Mouse (Mus musculus) testis, adult 2 months (tissue): ENCODE results near the gene Frat1.

ENCODE experiments used
- CTCF ChIP-seq: fragments of 200-500 bp; IDR thresholded peaks from 2 replicates; pipeline ENCODE4 v1.5.1; 2012; ENCODE audit warnings: low read depth, mild to moderate bottlenecking, inconsistent platforms, low read length, moderate library complexity; ENCODE audit not compliant: control insufficient read depth, insufficient read depth, insufficient replicate concordance
- POLR2A ChIP-seq: fragments of 200-500 bp; IDR thresholded peaks from 2 replicates; pipeline ENCODE4 v1.6.1; 2012; ENCODE audit warnings: low read depth, mild to moderate bottlenecking, inconsistent platforms, low read length, moderate library complexity; ENCODE audit not compliant: control insufficient read depth

DNA sequence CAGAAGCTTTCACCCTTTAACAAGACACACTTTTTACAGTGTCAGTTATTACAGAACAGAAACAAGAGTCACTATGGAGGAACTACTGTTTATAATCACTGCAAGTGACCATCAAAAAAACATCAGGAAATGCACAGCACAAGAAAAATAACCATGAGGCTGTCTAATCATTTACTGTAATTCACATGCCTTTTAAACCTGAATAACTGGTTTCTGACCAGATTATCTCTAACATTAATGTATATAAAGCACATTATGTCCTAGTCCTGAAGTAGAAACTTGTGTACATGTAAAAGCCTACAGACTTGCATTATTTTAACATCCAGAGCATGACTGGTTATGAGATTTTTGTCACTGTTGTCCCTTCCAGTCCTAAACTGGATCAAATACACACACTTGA is 35.8 kb upstream of the Frat1 start:
- TF ChIP-seq CTCF = no peak
- no peak for TF ChIP-seq POLR2A
